Mouse (Mus musculus) adrenal gland, postnatal 25 days (tissue): ENCODE data around the gene Dnaja1. TPM values are rescaled to one million over a fixed set of nuclear protein-coding genes. Genes with fewer than 3 reads are reported as not detected.

ENCODE experiments used
- DNase-seq: peaks from one replicate; pipeline ENCODE4 v3.0.0; 2021; ENCODE audit warnings: mixed read lengths
- microRNA-seq, 2 experiments: library from miRNA; unstranded; fragments of <30 nt; microRNA quantifications; one replicate each; pipeline ENCODE4 v1.2.0; 2021
- total RNA-seq: library from RNA; stranded (reverse); gene quantifications from 2 replicates; pipeline ENCODE4 v1.2.3, GENCODE M21; 2021

The Dnaja1 gene
- total RNA-seq, 1 experiment from 2014 or later: 235 TPM

DNA sequence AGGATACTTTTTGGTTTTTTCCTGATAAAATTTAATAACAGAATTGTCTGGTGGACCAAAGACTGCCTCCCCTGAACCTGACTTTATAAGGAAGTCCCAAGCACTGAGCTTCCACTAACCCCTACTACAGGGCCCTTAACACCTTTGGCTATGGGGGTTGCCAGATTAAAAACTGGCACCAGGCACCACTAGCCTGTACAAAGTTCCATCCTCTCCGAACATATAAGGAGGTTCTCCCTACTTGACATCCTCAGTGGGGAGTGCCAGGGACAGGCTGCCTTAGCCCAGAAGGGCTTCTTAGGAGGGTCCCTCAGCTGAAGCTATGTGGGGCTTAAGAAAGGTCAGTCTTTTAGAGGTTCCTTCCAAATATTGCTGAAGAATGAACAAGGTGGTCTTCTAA lies 13.4 kb downstream of the Dnaja1 start:
- no peak for DNase-seq

- DNase-seq: no peak
Measured at GRCm38 (mm10) chr4:40757157-40757779, 35.3 kb downstream of the Dnaja1 start.

DNA sequence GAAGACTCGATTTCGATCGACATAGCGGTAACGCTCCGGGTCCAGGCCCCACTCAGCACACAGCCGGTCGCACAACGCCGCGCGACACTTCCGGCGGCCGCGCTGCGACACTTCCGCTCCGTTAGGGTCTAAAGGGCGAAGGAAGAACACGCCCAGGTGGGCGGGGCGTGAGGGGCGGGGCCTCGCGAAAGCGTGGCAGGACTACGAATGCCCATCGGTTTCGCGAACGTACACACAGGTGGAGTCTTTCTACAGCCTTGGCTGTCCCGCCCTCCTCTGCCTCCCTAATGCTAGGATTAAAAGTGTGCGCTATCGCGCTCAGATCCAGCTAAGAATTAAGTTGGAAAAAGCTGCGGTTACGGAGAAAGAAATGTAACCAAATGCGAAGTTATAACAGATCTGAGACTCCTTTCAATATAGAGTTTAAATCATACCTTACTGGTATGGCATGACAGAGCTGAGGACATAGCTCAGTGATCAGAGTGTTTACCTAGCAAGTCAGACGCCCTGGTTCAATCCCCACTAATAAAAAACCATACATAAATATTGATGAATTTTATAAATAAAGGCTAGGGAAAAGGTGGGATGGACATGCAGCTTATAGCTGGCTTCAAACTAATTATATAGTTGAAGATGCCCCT lies 36.0 kb downstream of the Dnaja1 start, which contains the start of gene Smu1:
TSS of gene Smu1 (minus strand) at position 144 of the 641 bp plus-strand sequence.
- peak; percentile 97 for DNase-seq

- no peak for DNase-seq
Measured at GRCm38 (mm10) chr4:40759876-40760275, 37.9 kb downstream of the Dnaja1 start.

GRCm38 (mm10) chr4:40774279-40775259 lies 52.6 kb downstream of the Dnaja1 start:
- peak; percentile 75 for DNase-seq

GRCm38 (mm10) chr4:40776416-40776815 lies 54.5 kb downstream of the Dnaja1 start:
- no peak for DNase-seq

DNA sequence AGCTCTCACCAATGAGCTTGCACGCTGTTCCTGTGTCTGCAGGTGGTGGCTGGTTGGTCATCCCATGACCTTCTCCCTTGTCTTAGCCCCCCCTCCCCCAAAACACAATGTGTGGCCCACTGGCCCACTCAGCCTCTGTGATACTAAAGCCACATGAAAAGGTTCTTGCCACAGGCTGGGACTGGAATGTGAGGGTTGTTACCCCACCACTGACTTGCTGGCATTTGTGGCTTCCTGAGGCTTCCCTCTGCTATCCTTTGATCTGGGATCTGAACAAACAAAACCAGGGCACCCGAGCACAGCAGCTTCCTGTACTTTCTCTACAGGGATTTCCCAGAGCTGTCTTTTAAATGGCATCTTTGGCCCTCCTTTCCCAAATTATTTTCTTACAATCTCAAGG lies 55.2 kb downstream of the Dnaja1 start:
- no peak for DNase-seq

DNA sequence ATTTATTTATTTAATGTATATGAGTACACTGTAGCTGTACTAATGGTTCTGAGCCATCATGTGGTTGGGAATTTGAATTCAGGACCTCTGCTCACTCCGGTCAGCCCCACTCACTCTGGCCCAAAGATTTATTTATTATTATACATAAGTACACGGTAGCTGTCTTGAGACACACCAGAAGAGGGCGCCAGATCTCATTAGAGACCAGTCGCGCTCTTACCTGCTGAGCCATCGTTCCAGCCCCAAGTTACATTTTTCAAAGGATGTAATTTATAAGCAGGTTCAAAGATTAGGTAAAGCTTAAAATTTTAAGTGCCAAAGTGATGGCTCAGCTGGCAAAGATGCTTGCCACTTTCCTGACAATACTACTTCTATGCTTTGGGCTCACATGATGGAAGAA lies 56.7 kb downstream of the Dnaja1 start:
- DNase-seq: peak; percentile 45

DNA sequence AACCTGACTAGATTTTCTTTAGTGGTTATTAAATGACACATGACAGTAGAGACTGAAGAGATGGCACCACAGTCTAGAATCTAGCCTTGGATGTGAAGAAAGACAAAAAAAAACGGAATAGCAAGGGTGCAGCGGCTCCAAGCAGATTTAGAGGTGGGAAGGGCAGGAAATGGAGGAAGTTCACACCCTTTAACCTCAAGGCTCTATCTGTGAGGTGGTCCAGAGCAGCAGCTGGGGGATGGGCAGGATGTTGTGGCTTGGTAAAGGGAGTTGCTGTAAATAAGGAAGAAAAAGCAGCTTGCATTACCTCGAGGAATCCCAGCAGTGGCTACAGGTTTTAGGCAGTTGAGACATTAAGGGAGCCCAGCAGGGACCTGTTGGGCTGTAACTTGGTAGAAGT lies 59.2 kb downstream of the Dnaja1 start:
- no peak for DNase-seq

GRCm38 (mm10) chr4:40781797-40782495 lies 60.0 kb downstream of the Dnaja1 start:
- no peak for DNase-seq

DNA sequence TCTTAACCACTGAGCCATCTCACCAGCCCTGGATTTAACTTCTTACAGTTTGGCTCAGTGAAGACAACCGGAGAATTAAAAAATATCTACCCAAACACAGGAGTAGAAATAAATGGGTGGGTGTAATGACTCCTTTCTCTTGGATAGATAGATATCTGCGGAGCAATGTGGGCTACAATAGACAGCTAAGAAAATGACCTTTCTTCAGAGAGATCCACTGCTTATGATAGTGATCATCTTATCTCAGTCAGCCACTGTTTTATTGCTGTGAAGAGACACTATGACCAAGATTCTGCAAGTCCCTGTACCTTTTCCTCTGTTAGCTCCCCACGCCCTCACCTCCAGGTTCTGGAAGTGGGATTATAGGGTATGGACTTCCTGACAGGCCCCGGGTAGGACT lies 61.1 kb downstream of the Dnaja1 start:
- no peak for DNase-seq

DNA sequence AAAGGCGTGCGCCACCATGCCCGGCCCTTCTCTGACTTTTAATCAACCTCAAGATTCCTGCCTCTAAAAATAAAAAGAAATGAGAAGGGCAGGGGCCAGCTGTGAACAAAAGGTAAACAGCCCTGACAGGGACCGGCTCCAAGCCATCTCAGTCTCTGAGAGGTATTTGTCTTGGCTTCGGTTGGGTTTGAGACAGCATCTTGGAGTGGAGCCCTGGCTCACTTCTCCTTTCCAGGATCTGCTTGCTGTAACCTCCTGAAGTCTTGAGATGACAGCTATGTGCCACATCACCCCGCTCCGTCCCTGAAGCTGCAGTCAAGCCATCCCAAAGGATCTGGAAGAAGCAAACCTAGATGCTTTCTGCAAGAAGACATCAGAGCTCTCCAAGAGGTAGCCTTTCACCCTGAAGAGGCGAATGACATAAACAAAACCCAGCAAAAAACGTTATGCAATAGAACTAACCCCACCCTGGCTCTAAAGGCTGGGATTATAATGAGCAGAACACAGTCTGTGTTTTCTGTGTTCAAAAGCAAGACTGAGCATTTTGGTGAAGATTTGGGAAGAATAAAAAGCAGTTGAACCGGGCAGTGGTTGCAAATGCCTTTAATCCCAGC lies 62.7 kb downstream of the Dnaja1 start:
- DNase-seq: no peak

DNA sequence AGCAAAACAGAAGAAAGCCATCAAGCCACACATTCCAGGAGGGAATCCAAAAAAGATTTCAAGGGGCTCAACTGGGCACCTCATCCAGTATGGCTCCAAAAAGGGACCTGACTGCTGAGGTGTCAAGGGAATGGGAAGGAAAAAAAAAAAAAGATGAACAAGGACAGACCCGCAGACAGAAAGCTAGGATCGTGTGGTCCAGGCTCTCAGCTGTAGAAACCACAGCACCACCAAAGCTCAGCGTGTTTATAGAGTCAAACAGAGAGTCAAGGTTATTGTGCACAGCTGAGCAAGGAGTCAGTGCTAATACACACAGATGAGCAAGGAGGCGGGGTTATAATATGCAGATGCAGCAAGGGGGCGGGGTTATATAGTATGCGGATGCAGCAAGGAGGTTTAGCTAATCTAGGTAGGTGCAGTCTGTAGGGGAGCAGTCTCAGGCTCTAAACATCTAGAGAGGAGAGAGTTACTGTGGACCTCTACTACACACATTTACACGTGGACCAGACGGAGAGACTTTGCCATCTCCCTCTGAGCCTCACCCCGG lies 63.7 kb downstream of the Dnaja1 start:
- DNase-seq: no peak

GRCm38 (mm10) chr4:40786578-40786977 lies 64.6 kb downstream of the Dnaja1 start:
- no peak for DNase-seq

Small RNAs within 50 kb of the gene (microRNA-seq; reads per million reads assigned to microRNA genes)
- 0 reads per million in 2 experiments for gene Mir207

Other genes with a start within 250 kb of the Dnaja1 start
- not detected in 2 replicates for gene Tmem215, start 250.0 kb upstream of the Dnaja1 start, total RNA-seq
- 16.3 and 24.9 TPM in 2 replicates for gene Aptx, start 19.0 kb upstream of the Dnaja1 start, total RNA-seq
- gene Smu1, start 35.8 kb downstream of the Dnaja1 start, total RNA-seq: 58.9 and 66.4 TPM in 2 replicates
- gene B4galt1, start 131.9 kb downstream of the Dnaja1 start, total RNA-seq: 70.1 and 91.5 TPM in 2 replicates
- 5.2 and 10.7 TPM in 2 replicates for gene Spink4, start 197.9 kb downstream of the Dnaja1 start, total RNA-seq
- 276 and 283 TPM in 2 replicates for gene Bag1, start 226.1 kb downstream of the Dnaja1 start, total RNA-seq
- gene Chmp5, start 226.3 kb downstream of the Dnaja1 start, total RNA-seq: 103 and 105 TPM in 2 replicates
- gene Nfx1, start 248.8 kb downstream of the Dnaja1 start, total RNA-seq: 86.1 and 90.5 TPM in 2 replicates